18 mouse cellular contexts compared by ENCODE assay signal in genomic region chr9:14076728-14077127, GRCm38 (mm10).
"Had no signal": no experiment of that assay in that cellular context is flagged by ENCODE, and none has a peak within 500 bp of the region (broad histone marks: within the 10 kb centered on the region; RNA-seq: fewer than 3 reads in every experiment).

No protein-coding gene starts in this region.

- H3K4me1 ChIP-seq: midbrain, embryonic 10.5 days; midbrain, embryonic 12.5 days; neural tube, embryonic 15.5 days had no signal

- H3K4me3 ChIP-seq: midbrain, embryonic 10.5 days; midbrain, embryonic 12.5 days; myocyte; neural tube, embryonic 13.5 days; neural tube, embryonic 15.5 days had no signal

- H3K9ac ChIP-seq: lung, embryonic 14.5 days; midbrain, embryonic 12.5 days; neural tube, embryonic 13.5 days; neural tube, embryonic 15.5 days had no signal

- H3K36me3 ChIP-seq: midbrain, embryonic 10.5 days; midbrain, embryonic 12.5 days; neural tube, embryonic 13.5 days; neural tube, embryonic 15.5 days had no signal

- H3K27ac ChIP-seq: midbrain, embryonic 10.5 days; midbrain, embryonic 12.5 days; neural tube, embryonic 13.5 days; neural tube, embryonic 15.5 days had no signal

- H3K9me3 ChIP-seq: midbrain, embryonic 10.5 days; midbrain, embryonic 12.5 days; neural tube, embryonic 13.5 days; neural tube, embryonic 15.5 days had no signal

- DNase-seq: lung, adult 18-20 months; lung, embryonic 14.5 days; lung, postnatal 10 days; lung, postnatal 4 days; midbrain, embryonic 14.5 days; retina, postnatal 1 day; right cerebral cortex, adult 18-20 months; right cerebral cortex, postnatal 25 days; right cerebral cortex, postnatal 4 days; spleen, adult 18-20 months; thymus, adult 18-20 months; thymus, postnatal 14 days; thymus, postnatal 36 days had no signal

- H3K27me3 ChIP-seq: midbrain, embryonic 12.5 days; neural tube, embryonic 13.5 days; neural tube, embryonic 15.5 days had no signal
